Mouse (Mus musculus): ENCODE results near the gene Scarf1. TPM values are rescaled to one million over a fixed set of nuclear protein-coding genes. Genes with fewer than 3 reads are reported as not detected.

Scarf1 gene
- total and polyA plus RNA-seq, 2 experiments from 2014 or later: 3.0 to 3.6 TPM

DNA sequence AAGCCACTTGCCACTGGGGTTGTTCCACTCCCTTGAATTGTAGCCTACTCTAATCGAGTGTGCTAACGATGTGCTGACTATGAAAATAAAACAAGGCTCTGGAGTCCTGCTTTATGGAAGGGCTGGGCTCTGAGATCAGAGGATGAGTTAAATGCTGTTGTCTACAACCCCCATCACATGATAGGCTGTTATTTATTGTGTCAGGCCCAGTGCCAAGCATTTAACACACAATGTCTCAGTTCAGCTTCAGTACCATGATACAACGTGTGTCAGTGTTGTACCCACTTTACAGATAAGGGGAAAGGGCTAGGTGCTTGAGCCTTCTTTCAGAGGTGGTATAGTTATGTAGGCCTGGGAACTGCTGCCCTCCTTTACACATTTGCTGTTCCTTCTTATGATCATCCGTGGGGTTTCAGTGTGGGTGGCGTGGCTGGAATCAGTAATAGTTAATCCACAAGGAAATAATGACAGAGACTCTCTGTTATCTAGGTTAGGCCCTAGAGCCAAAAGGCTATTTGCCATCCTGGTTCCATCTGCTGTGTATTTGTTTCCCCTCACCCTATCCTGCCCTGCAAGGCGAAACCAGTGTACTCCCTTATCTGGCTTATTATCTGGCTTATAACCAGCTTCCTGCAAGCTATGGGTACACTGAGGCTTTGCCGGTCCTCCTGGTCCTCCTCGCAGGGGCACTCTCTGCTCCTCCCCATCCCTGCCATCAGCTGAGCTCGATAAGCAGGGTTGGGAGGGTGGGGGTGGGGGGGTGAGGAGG is 54.2 kb downstream of the Scarf1 start:
- DNase-seq (ENCODE audit: low spot score) (no peak), ATAC-seq (ENCODE audit: low FRiP score) (no peak)
- Histone ChIP-seq H3K36me3 (ENCODE audit: insufficient read depth, low read length) (peaks cover 65% of the 10 kb centered on the region), H3K4me2 (ENCODE audit: low read depth, low read length, poor library complexity, severe bottlenecking) (no peak overlapping the region), H3K27ac (ENCODE audit: low read depth, low read length) (no peak overlapping the region), H3K4me1 (ENCODE audit: insufficient read depth, low read length) (no peaks in the 10 kb centered on the region), H3K4me3 (ENCODE audit: low read depth, low read length) (no peak overlapping the region), H3K9me3 (ENCODE audit: low read length) (no peaks in the 10 kb centered on the region), H3K9ac (replicated peaks; ENCODE audit: low read length, poor library complexity, severe bottlenecking) (no peak overlapping the region), H3K27me3 (ENCODE audit: insufficient read depth, low read length) (no peaks in the 10 kb centered on the region)
- no peak for TF ChIP-seq CTCF (IDR thresholded peaks at IDR 0.05)
- WGBS: 60% methylated on average over 9 of the region's 9 CpGs

DNA sequence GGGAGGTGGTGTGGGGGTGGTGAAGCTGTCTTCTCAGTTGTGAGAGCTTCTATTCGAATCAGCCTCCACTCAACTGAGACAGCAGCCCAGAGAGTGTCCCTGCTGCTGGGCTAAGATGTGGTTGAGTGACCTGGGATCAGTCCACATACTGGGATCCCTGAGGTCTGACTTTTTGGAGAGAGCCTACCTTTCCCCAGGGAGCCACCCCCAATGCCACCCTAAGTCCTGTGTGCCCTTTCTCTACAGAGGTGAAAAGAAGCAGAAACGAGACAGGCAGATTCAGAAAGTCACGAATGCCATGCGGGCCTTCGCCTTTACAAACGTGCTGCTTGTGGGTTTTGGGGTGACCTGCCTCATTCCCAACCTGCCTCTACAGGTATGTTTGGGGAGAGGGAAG is 54.8 kb downstream of the Scarf1 start:
- Histone ChIP-seq H3K27me3 (ENCODE audit: insufficient read depth, low read length) (no peaks in the 10 kb centered on the region), H3K4me3 (ENCODE audit: low read depth, low read length) (no peak overlapping the region), H3K4me2 (ENCODE audit: low read depth, low read length, poor library complexity, severe bottlenecking) (no peak overlapping the region), H3K9me3 (ENCODE audit: low read length) (no peaks in the 10 kb centered on the region), H3K27ac (ENCODE audit: low read depth, low read length) (no peak overlapping the region), H3K9ac (replicated peaks; ENCODE audit: low read length, poor library complexity, severe bottlenecking) (no peak overlapping the region), H3K36me3 (ENCODE audit: insufficient read depth, low read length) (peaks cover 59% of the 10 kb centered on the region), H3K4me1 (ENCODE audit: insufficient read depth, low read length) (no peaks in the 10 kb centered on the region)
- ATAC-seq (ENCODE audit: low FRiP score) (no peak), DNase-seq (ENCODE audit: low spot score) (no peak)
- TF ChIP-seq CTCF (IDR thresholded peaks at IDR 0.05): no peak
- WGBS: 73% methylated on average over 6 of the region's 6 CpGs

DNA sequence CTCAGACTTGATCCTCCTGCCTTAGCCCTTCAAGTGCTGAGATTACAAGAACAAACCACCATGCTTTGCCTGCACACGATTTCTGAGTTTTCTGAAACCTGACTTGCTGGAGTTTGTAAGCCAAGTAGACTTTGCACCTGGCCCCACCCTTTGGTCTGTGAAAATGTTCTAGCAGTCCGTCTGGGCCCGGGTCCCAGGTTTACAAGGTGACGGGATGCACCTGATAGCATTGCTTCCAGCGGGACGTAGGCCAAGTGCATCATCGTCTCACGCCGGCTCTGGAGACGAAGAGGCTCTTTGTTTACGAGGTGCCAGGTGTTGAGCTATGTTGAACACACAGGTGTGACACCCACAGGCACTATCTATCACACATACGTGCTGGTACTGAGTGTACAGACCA is 55.6 kb downstream of the Scarf1 start:
- no peaks in the 10 kb centered on the region for H3K9me3 ChIP-seq (ENCODE audit: low read length)
- WGBS: 96% methylated on average over 12 of the region's 12 CpGs
- no peak overlapping the region for H3K4me3 ChIP-seq (ENCODE audit: low read depth, low read length)
- TF ChIP-seq CTCF (IDR thresholded peaks at IDR 0.05): no peak
- H3K36me3 ChIP-seq (ENCODE audit: insufficient read depth, low read length): peaks cover 52% of the 10 kb centered on the region
- H3K27ac ChIP-seq (ENCODE audit: low read depth, low read length): no peak overlapping the region
- DNase-seq (ENCODE audit: low spot score): no peak
- H3K4me1 ChIP-seq (ENCODE audit: insufficient read depth, low read length): no peaks in the 10 kb centered on the region
- no peaks in the 10 kb centered on the region for H3K27me3 ChIP-seq (ENCODE audit: insufficient read depth, low read length)
- no peak overlapping the region for H3K4me2 ChIP-seq (ENCODE audit: low read depth, low read length, poor library complexity, severe bottlenecking)
- no peak overlapping the region for H3K9ac ChIP-seq (replicated peaks; ENCODE audit: low read length, poor library complexity, severe bottlenecking)
- no peak for ATAC-seq (ENCODE audit: low FRiP score)

DNA sequence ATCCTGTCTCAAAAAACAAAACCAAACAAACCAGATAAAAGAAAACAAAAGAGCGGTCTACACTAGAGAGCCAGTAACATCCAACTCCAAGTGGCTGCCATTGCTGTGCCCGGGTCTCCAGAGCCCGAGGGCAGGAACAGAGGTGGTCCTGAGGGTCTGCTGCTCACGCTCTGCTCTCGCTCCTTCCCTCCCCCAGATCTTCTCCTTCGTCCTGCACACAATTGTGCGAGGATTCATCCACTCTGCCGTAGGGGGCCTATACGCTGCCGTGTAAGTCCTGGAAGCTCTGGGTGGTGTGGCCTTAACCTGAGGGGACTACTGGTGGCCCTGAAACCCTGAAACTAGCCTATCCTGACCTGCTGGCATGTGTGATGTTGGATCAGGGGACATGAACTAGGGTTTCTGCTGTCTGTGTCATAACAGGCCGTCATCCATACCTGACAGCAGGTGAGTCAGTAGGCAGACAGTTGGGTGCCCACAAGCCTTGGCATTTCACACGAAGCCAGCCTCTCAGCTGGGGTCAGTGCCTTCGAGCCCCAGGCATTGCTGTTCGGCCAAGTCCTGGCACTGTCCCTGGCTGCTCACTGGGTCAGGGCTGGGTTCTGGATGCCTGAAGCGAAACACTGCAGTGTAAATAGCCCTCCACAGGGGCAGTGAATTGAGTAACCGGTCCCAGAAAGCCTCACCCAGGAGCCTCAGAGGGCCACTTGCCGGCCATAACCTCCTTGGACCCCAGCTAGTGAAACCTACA is 57.2 kb downstream of the Scarf1 start:
- DNase-seq (ENCODE audit: low spot score) (no peak), ATAC-seq (ENCODE audit: low FRiP score) (no peak)
- peaks cover 52% of the 10 kb centered on the region for H3K36me3 ChIP-seq (ENCODE audit: insufficient read depth, low read length)
- H3K9ac ChIP-seq (replicated peaks; ENCODE audit: low read length, poor library complexity, severe bottlenecking): no peak overlapping the region
- H3K4me2 ChIP-seq (ENCODE audit: low read depth, low read length, poor library complexity, severe bottlenecking): no peak overlapping the region
- no peak overlapping the region for H3K27ac ChIP-seq (ENCODE audit: low read depth, low read length)
- H3K27me3 ChIP-seq (ENCODE audit: insufficient read depth, low read length): no peaks in the 10 kb centered on the region
- no peaks in the 10 kb centered on the region for H3K9me3 ChIP-seq (ENCODE audit: low read length)
- no peaks in the 10 kb centered on the region for H3K4me1 ChIP-seq (ENCODE audit: insufficient read depth, low read length)
- H3K4me3 ChIP-seq (ENCODE audit: low read depth, low read length): no peak overlapping the region
- WGBS: 92% methylated on average over 17 of the region's 17 CpGs
- no peak for TF ChIP-seq CTCF (IDR thresholded peaks at IDR 0.05)

DNA sequence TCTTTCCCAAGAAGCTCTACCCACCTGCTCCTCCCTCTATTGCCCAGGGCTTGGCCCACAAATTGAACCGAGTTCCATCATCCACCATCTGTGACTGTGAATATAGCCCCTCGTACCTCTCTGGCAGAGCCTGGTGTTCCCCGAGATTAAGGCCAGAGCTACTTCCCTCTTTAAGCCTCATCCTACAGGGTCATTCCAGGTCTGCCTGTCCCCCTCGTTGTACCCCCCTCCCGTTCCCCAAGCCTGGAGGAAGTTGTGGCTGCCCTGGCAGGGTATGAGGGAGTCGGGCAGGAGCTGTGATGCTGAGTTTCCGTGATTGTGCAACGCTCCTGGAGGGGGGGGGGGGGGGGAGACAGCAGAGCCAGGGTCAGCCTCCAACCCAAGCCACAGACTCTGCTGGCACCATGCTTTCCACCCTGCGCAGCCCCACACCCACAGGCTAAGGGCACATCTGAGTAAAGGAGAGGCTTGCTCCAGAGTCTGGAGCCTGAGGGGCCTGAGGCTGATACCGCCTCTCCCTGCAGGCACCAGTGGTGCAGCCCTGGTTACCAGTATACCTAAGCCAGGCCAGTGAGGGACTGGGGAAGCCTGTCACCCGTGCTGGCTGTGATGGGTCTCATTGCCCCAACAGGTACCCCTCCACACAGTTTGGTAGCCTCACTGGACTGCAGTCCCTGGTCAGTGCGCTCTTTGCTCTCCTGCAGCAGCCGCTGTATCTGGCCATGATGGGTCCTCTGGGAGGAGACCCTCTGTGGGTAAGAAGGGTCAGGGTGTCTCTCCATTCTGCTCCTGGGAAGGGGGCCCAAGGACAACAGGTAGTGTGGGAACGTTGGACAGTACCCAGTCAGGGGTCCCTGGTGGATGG is 58.0 kb downstream of the Scarf1 start:
- DNase-seq (ENCODE audit: low spot score) (no peak), ATAC-seq (ENCODE audit: low FRiP score) (no peak)
- Histone ChIP-seq H3K36me3 (ENCODE audit: insufficient read depth, low read length) (peaks cover 46% of the 10 kb centered on the region), H3K27me3 (ENCODE audit: insufficient read depth, low read length) (no peaks in the 10 kb centered on the region), H3K9me3 (ENCODE audit: low read length) (no peaks in the 10 kb centered on the region), H3K9ac (replicated peaks; ENCODE audit: low read length, poor library complexity, severe bottlenecking) (no peak overlapping the region), H3K4me2 (ENCODE audit: low read depth, low read length, poor library complexity, severe bottlenecking) (no peak overlapping the region), H3K4me3 (ENCODE audit: low read depth, low read length) (no peak overlapping the region), H3K4me1 (ENCODE audit: insufficient read depth, low read length) (no peaks in the 10 kb centered on the region), H3K27ac (ENCODE audit: low read depth, low read length) (no peak overlapping the region)
- TF ChIP-seq CTCF (IDR thresholded peaks at IDR 0.05): no peak
- 68% methylated on average over 13 of the region's 14 CpGs for WGBS

Data from midbrain, postnatal 0 days (tissue).